Mouse (Mus musculus): Measurements from ENCODE around the gene Hook2.

Hook2 gene

GRCm38 (mm10) chr8:85032622-85033311, 42.4 kb downstream of the Hook2 start:
- DNase-seq (ENCODE audit: low spot score), result no peak

GRCm38 (mm10) chr8:85033867-85034266, 43.5 kb downstream of the Hook2 start:
- DNase-seq (ENCODE audit: low spot score), result no peak

GRCm38 (mm10) chr8:85034764-85035163, 44.4 kb downstream of the Hook2 start:
- DNase-seq (ENCODE audit: low spot score), result peak; percentile 80

GRCm38 (mm10) chr8:85035165-85035727, 44.8 kb downstream of the Hook2 start:
- peak; percentile 27 for DNase-seq (ENCODE audit: low spot score)

- DNase-seq (ENCODE audit: low spot score), result peak; percentile 40
Observed at GRCm38 (mm10) chr8:85035728-85036310, 45.4 kb downstream of the Hook2 start.

- no peak for DNase-seq (ENCODE audit: low spot score)
Observed at GRCm38 (mm10) chr8:85036381-85036717, 45.9 kb downstream of the Hook2 start.

- DNase-seq (ENCODE audit: low spot score), result peak; percentile 95
Observed at GRCm38 (mm10) chr8:85036718-85037365, 46.4 kb downstream of the Hook2 start, which contains the start of gene Tnpo2. Gene Tnpo2 (plus strand): TSS chr8:85036915.

GRCm38 (mm10) chr8:85037366-85037680, 46.9 kb downstream of the Hook2 start:
- DNase-seq (ENCODE audit: low spot score), result no peak

- DNase-seq (ENCODE audit: low spot score), result peak; percentile 64
Observed at GRCm38 (mm10) chr8:85037681-85038531, 47.5 kb downstream of the Hook2 start.

- no peak for DNase-seq (ENCODE audit: low spot score)
Observed at GRCm38 (mm10) chr8:85043619-85044018, 53.2 kb downstream of the Hook2 start.
